Mouse (Mus musculus) cerebral cortex, adult 2 months (tissue): ENCODE results near the gene Cnn2.

ENCODE experiments used
- WGBS: fragments of 180-500 bp; shearing (Covaris S2); methylation state at CpG from one replicate; pipeline ENCODE4 v1.1.7; 2018; 5-methylcytosine and 5-hydroxymethylcytosine counted together

Gene Cnn2

GRCm38 (mm10) chr10:80039559-80039979 lies 51.2 kb downstream of the Cnn2 start, which contains the start of gene Polr2e:
Polr2e (minus strand) TSS chr10:80039795.
- WGBS: under 1% methylated on average over 40 of the region's 40 CpGs

GRCm38 (mm10) chr10:80041409-80042060 lies 53.2 kb downstream of the Cnn2 start:
- 83% methylated on average over 8 of the region's 8 CpGs for WGBS

- WGBS: 46% methylated on average over 4 of the region's 4 CpGs
Observed at GRCm38 (mm10) chr10:80044087-80044486, 55.7 kb downstream of the Cnn2 start.

GRCm38 (mm10) chr10:80045364-80045763 lies 57.0 kb downstream of the Cnn2 start:
- WGBS: 70% methylated on average over 4 of the region's 4 CpGs
